Mouse (Mus musculus): ENCODE data around the gene Hormad2. TPM values are rescaled to one million over a fixed set of nuclear protein-coding genes. Genes with fewer than 3 reads are reported as not detected.

The Hormad2 gene
- total and polyA plus RNA-seq, 3 experiments = not detected

DNA sequence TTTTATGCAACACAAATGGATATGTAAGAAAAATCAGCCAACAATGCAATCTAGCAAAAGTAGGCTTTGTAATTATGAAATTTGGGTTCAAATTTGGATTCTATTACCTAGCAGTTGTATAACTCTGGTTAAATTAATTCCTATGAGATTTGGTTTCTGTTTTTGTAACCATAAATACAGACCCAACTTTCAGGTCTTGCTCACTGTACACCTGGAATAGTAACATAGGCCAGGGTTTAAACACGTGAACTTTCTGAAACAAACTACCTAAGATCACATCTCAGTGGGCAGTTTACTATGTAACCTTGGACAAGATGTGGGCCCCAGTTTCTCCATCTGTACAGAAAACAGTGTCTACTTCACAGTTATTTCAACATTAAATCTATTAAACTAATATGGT, 3.6 kb downstream of the Hormad2 start:
- no peaks in the 10 kb centered on the region for H3K9me3 ChIP-seq (replicated peaks; ENCODE audit: low read length)
- no peak overlapping the region for H3K4me2 ChIP-seq (ENCODE audit: insufficient read depth, low read depth, poor library complexity, severe bottlenecking)
- no peak for DNase-seq (ENCODE audit: extremely low read depth)
- dilution Hi-C loops (cut with MboI; ENCODE audit: extremely low pct_ligation_motif_present, extremely low pct_unique_long_range_greater_than_20kb, low sequenced_read_pairs) = no loop called here
- no peak overlapping the region for H3K27ac ChIP-seq (ENCODE audit: insufficient read depth, low read depth)
- peaks cover 7 to 24% of the 10 kb centered on the region in 2 experiments; a peak in 3 of 4 replicates for H3K4me1 ChIP-seq (ENCODE audit: control insufficient read depth in 1 of 2, insufficient read depth in 2 of 2)
- no peaks in the 10 kb centered on the region for H3K36me3 ChIP-seq (replicated peaks in 1 of 2; ENCODE audit: control insufficient read depth in 1 of 2, insufficient read depth in 1 of 2, low read length in 1 of 2)
- peak; percentile 66; the same call in 1 of the 2 replicates for TF ChIP-seq RCOR1 (conservative IDR thresholded peaks at IDR 0.05; ENCODE audit: low read depth, low read length)
- TF ChIP-seq BHLHE40 (IDR thresholded peaks at IDR 0.05; ENCODE audit: low read depth, low read length) = peak; percentile 93
- TF ChIP-seq USF1 (IDR thresholded peaks at IDR 0.05; ENCODE audit: low read depth, low read length) = no peak
- peak; percentile 60; the same call in 1 of the 2 replicates for TF ChIP-seq MYC (IDR thresholded peaks at IDR 0.05; ENCODE audit: low read depth, low read length)
- TF ChIP-seq PAX5 (IDR thresholded peaks at IDR 0.05; ENCODE audit: low read length) = no peak
- TF ChIP-seq EP300 (IDR thresholded peaks at IDR 0.05; ENCODE audit: low read length) = peak; percentile 52
- peak; percentile 38; the same call in 1 of the 2 replicates for TF ChIP-seq MXI1 (IDR thresholded peaks at IDR 0.05; ENCODE audit: low read depth, low read length)
- peak; percentile 34 for TF ChIP-seq IRF4 (IDR thresholded peaks at IDR 0.05; ENCODE audit: low read depth, low read length)
- TF ChIP-seq JUN (IDR thresholded peaks at IDR 0.05; ENCODE audit: insufficient read depth, low read depth, low read length) = peak; percentile 20; the same call in 1 of the 2 replicates
- no peak for TF ChIP-seq ELF1 (IDR thresholded peaks at IDR 0.05; ENCODE audit: low read depth, low read length)
- peak; percentile 49; the same call in 1 of the 2 replicates for TF ChIP-seq ETS1 (conservative IDR thresholded peaks at IDR 0.05; ENCODE audit: low read depth, low read length)
- TF ChIP-seq MEF2A (IDR thresholded peaks at IDR 0.05; ENCODE audit: borderline replicate concordance, low read depth, low read length) = peak; percentile 84
- no peaks in the 10 kb centered on the region for H3K79me2 ChIP-seq (replicated peaks; ENCODE audit: control insufficient read depth, extremely low read depth, insufficient read depth, poor library complexity, severe bottlenecking)
- in situ Hi-C loops (cut with MboI; ENCODE audit: low pct_ligation_motif_present, low pct_unique_long_range_greater_than_20kb, low sequenced_read_pairs) = loop anchor here (25.0 kb wide), 1 partner anchor 400 kb away; the partner anchor contains the start of gene Nf2
- H3K9ac ChIP-seq (ENCODE audit: insufficient read depth, low read depth) = no peak overlapping the region
- H3K27me3 ChIP-seq (replicated peaks) = no peaks in the 10 kb centered on the region
- H3K4me3 ChIP-seq (replicated peaks in 1 of 3; ENCODE audit: low read depth in 2 of 3, low read length in 2 of 3, poor library complexity in 1 of 3) = no peak overlapping the region

DNA sequence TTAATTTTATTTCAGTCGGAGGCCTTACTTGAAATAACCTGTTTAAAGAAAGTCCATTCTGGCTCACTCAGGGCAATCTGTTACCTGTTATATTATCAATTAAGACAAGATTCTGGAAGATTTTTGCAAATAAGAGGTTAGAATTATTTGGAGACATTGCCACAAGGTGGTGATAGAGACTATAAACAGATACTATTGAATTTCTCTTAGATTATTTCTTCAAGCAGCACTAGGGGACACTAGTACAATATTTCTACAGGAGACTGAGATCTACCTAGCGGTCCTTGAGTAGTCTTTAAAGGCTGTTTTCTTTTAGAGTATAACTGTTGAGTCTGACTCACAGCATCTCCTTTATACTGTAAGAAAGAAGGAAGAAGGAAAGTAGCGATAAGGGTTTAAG, 4.3 kb downstream of the Hormad2 start:
- in situ Hi-C loops (cut with MboI; ENCODE audit: low pct_ligation_motif_present, low pct_unique_long_range_greater_than_20kb, low sequenced_read_pairs) (loop anchor here (25.0 kb wide), 1 partner anchor 401 kb away; the partner anchor contains the start of gene Nf2), dilution Hi-C loops (cut with MboI; ENCODE audit: extremely low pct_ligation_motif_present, extremely low pct_unique_long_range_greater_than_20kb, low sequenced_read_pairs) (no loop called here)
- no peak overlapping the region for H3K27ac ChIP-seq (ENCODE audit: insufficient read depth, low read depth)
- no peaks in the 10 kb centered on the region for H3K9me3 ChIP-seq (replicated peaks; ENCODE audit: low read length)
- no peaks in the 10 kb centered on the region for H3K36me3 ChIP-seq (replicated peaks in 1 of 2; ENCODE audit: control insufficient read depth in 1 of 2, insufficient read depth in 1 of 2, low read length in 1 of 2)
- H3K79me2 ChIP-seq (replicated peaks; ENCODE audit: control insufficient read depth, extremely low read depth, insufficient read depth, poor library complexity, severe bottlenecking) = no peaks in the 10 kb centered on the region
- H3K9ac ChIP-seq (ENCODE audit: insufficient read depth, low read depth) = no peak overlapping the region
- peak; percentile 99 for TF ChIP-seq RAD21 (IDR thresholded peaks at IDR 0.05; ENCODE audit: low read depth, low read length)
- TF ChIP-seq ZNF384 (IDR thresholded peaks at IDR 0.05; ENCODE audit: low read depth, low read length) = peak; percentile 20; the same call in 1 of the 2 replicates
- no peak for TF ChIP-seq ZKSCAN1 (IDR thresholded peaks at IDR 0.05; ENCODE audit: borderline replicate concordance, low read depth, low read length)
- 0 out of 2 replicates have a peak, but pooled peaks have one; percentile 33 for TF ChIP-seq JUND (conservative IDR thresholded peaks at IDR 0.05; ENCODE audit: low read depth, low read length)
- TF ChIP-seq SMC3 (IDR thresholded peaks at IDR 0.05; ENCODE audit: low read depth, low read length) = peak; percentile 89
- TF ChIP-seq CTCF (conservative IDR thresholded peaks at IDR 0.05 in 1 of 2, IDR thresholded peaks at IDR 0.05 in 1 of 2; ENCODE audit: low read depth in 2 of 2, low read length in 2 of 2) = peak in 1 of 2 experiments; percentile 99; a peak in 2 of 4 replicates
- peak; percentile 93 for TF ChIP-seq ZC3H11A (IDR thresholded peaks at IDR 0.05; ENCODE audit: low read depth, low read length)
- 0 out of 2 replicates have a peak, but pooled peaks have one; percentile 13 for TF ChIP-seq IRF4 (IDR thresholded peaks at IDR 0.05; ENCODE audit: low read depth, low read length)
- TF ChIP-seq SIN3A (IDR thresholded peaks at IDR 0.05; ENCODE audit: low read length) = no peak
- TF ChIP-seq ELF1 (IDR thresholded peaks at IDR 0.05; ENCODE audit: low read depth, low read length) = no peak
- TF ChIP-seq KAT2A (IDR thresholded peaks at IDR 0.05; ENCODE audit: insufficient replicate concordance, low read length) = 0 out of 2 replicates have a peak, but pooled peaks have one; percentile 12
- no peaks in the 10 kb centered on the region for H3K27me3 ChIP-seq (replicated peaks)
- H3K4me3 ChIP-seq (replicated peaks in 1 of 3; ENCODE audit: low read depth in 2 of 3, low read length in 2 of 3, poor library complexity in 1 of 3) = no peak overlapping the region
- H3K4me1 ChIP-seq (ENCODE audit: control insufficient read depth in 1 of 2, insufficient read depth in 2 of 2) = peaks cover 7 to 24% of the 10 kb centered on the region in 2 experiments; a peak in 3 of 4 replicates
- peak; percentile 57 for DNase-seq (ENCODE audit: extremely low read depth)
- no peak overlapping the region for H3K4me2 ChIP-seq (ENCODE audit: insufficient read depth, low read depth, poor library complexity, severe bottlenecking)

Measured in CH12.LX (cell line).